Mouse (Mus musculus): Measurements from ENCODE around the gene Patl2.

- TF ChIP-seq CTCF (IDR thresholded peaks at IDR 0.05; ENCODE audit: extremely low read depth, insufficient read length, insufficient replicate concordance, low read depth, low read length) (no peak), POLR2A (IDR thresholded peaks at IDR 0.05; ENCODE audit: low read depth, low read length) (no peak)
These were observed 99.5 kb downstream of the Patl2 start for GRCm38 (mm10) chr2:122086446-122086845.

Measured in small intestine, adult 2 months (tissue).